Mouse (Mus musculus): ENCODE data around the gene Meis1.

Meis1 gene

DNA sequence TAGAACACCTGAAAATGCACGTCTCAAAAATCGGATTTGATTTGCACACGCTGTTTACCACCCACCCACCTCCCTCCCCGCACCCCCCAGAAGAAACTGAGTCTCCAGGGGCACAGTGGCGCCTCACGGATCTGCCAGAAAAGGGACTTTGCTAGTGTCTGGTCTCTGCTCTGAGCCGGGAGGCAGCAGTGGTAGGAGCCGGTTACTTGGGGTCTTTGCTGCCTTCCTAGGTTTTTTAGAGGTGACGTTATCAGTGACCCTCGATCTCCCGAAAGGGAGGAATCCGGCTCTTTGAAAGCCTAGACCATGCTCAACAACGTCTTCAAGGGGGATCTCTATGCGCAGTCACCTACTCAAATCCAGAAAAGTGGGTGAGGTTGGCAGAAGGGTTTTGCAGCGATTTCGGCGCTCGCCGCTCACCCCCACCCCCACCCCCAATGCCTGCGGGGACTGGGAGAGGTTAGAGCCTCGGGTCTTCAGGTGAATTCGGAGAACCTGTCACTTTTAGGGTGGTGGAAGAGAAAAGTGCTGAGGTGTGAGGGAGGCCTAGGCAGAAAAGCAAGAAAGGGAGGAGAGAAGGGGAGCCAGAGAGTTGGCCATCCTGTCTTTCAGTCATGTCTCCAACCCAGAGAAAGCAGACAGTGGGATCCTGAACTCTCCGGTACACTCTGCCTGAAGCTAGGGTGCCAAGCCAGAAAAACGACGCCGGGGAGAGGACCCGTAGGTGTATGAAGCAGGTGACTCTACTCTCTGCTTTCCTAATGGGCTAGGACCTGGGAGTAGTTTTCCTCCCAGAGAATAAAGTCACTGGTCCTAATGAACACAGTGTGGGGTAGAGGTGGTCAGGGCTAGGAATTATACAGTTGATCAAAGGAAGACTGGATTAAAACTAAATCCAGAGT, 143.5 kb downstream of the Meis1 start:
- peak in 1 of 2 experiments; percentile 50 for DNase-seq

DNA sequence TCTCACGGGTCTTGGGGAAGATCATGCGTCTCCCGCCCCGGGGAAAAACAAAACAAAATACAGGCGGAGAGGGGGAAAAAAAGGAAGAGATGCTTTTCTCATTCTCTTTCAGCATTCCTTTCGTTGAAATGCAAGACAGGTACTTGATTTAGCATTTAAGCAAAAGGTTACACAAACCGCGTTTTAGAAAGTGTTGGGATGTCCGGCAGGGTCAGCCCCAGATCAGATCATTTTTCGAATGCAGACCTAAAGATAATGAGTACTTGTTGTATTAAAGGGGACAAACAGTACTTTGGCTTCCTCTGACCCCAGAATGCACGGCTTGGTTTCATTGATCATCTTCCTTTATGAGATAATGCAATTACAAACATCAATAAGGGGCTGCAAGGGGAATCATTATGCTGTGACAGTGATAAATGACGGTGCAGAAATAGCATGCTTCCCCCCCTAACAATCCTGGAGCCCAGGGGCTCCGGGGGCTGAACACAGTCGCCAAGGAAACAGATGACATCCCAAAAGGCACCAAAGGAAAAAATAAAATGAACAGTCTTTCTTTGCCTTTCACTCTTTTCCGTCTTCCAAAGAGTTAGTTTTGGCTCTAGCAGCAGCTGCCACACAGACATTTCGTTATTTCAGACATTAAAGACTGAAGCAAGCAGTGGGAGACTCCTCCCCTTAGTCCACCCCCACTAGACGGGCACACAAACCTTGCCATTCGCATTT, 144.3 kb downstream of the Meis1 start:
- DNase-seq: peak in 1 of 2 experiments; percentile 58

DNA sequence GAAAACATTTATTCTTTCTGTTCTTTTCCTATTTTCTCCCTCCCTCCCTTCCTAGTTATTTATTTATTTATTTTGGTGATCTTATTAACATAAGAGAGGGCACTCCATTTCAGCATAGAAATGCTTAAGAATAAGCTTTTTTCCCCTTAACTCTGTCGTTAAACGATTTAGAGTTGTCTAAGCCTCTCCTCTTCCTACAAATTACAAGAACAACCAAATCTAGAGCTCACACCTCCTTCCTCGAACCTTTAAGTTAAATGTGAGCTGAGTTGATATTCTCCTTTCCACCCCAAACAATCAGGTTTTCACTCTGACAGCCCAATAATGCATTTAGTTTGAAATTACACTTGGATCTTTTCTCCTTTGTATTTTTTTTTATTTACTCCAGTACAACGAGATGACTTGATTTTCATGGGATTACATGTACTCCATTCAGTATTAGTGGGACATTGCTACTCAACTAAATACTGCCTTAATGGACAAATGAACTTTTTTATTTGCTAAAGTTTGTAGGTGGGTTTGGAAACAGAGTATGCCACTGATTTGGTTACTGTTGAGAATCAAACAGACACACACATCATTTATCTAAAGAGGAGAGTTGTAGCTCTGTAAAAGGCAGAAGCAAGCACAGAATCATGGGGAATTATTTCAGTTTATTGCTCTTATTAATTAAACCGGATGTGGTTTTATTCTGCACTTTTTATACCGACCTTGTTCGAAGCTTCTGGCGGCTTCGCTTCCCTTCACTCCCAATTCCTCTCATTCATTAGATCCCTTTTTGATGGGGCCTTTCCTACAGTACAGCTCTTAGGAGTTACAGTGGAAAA, 145.1 kb downstream of the Meis1 start:
- no peak for DNase-seq

DNA sequence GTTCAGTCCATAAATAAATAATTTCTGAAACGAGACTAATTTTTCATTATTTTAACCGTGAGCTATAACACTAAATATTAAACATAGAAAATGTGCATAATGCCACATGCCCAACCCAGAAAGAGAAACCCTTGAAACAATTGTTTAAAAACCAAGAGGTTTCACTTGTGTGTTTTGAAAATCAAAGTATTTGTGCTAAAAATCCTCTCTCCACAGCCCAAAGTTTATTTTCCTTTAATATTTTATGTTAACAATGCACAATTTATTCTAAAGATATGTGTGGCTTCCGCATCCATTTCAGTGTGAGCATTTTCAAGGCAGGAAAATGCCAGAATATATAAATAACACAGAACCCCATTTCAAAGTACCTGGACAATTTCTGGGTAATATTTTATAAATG, 146.0 kb downstream of the Meis1 start:
- DNase-seq: no peak

DNA sequence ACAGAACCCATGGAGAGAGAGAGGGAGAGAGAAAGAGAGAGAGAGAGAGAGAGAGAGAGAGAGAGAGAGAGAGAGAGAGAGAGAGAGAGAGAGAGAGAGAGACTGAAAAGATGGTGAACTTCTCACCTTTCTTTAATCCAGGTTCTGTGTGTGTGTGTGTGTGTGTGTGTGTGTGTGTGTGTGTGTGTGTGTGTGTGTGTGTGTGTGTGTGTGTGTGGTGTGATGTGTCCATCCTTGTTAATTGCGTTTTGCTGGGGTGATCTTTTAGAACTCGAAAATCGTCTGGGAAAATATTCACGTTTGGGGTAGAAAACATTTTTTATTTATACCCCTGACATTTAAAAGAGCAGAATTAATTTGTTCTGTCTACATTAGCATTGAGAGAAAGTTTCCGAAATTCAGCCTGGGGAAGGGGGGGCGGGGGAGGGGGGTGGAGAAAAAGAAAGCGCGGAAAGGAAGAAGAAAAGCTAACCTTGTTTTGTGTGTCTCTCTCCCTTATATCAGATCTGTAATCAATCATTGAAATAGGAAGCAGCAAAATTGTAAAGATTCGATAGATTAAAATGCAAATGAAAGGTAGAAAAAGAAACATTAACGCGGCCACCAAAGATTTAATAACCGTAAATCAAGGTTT, 146.6 kb downstream of the Meis1 start:
- DNase-seq: peak in 1 of 2 experiments; percentile 35

DNA sequence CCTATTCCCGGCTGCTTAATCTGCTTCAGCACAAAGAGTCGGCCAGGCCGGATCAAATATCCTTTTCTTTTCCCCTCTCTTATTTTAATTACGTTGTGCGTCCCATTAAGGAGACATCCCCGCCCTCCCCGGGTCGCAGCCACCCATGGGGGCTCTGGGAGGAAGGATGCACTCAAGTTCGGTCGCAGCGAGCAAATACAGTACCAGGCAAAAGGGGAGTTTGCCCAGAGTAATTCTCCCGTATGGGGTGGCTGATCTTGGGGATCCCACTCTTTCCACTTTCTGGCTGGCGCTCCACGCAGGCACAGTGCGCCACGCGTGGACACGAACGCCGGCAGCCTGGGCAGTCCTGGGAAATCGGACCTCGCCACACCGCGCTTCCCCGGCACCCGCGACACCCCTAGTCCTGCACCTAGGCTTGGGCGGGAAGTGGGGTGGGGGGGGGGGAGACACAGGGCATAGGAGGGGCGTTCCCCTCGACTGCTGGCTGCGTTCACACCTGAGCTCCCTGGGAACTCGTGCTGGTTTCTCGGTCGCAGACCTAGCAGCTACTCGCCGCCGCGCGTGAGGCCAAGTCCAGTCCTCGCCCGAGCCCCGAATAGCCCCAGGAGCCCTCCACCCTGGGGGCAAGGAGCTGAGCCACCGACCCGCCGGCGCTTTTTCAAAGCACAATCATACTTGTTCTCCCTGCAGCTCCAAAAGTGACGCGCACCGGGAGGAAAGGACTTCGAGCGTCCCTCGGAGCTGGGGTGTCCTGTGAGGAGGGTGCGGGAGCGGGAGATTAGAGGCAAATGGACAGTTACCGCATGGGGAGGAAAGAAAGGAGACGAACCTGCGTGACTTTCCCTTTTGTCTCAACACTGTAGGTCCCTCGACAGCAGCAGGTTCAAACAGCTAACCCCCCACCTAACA, 147.4 kb downstream of the Meis1 start:
- DNase-seq: peak; percentile 70 to 78

DNA sequence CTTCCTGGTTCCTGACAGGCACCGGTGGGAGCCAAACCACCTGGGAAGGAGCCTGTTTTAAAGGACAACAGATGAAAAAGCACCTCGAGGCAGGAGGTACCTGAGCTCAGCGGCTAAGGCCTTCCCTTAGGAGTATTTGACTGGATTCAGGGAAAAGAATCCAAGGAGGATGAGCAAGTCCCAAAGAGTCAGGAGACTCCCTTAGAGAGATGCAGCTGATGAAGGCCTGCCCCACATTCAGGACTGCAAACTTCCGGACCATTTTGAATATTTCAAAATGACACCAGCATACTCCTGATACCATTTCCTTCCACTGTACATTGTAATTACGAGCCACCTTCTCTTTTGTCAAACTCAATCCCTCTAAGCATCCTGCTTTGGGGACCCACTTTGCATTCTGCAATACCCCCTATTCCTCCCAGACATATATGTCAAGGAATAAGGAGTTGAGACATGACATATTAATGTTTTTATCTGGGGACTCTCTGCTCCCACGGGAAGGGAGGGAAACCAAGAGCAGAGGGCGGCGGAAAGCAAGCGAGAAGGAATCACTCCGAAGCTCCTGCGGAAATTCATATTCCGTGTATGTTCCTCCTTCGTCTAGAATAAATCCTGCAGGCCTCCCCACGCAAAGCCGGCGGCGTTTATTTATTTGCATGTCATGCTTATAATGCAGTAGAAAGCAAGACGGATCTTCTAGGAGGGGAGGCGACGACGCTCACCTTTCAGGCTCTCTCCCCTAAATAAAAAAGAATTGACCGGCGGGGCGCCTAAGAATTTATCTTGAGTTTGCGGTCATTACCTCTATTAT, 148.5 kb downstream of the Meis1 start:
- peak; percentile 37 to 64 for DNase-seq

DNA sequence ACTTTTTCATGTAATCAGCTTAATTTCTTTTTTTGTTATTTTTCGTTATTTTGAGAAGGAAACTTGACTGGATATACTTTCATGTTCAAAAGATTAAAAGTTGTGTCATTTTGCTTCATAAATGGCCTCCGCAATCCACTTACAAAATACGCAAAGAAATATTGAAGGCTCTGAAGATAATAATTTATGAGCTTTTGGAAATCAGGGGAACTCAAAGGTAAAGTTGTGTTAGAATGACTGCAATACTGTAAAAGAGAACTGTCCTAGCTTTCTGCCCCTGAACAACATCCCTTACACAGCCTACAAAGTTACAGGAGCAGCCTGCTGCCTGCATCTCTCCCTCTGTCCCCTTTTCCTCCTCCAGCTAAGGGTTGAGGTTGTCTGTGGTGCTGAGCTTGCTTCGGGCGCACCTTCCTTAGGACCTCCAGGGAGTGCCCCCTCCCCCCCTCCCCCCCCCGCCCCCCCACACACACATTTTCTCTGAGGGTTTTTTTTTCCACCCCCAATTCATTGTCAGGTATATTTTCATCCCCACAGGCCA, 149.3 kb downstream of the Meis1 start:
- no peak for DNase-seq

DNA sequence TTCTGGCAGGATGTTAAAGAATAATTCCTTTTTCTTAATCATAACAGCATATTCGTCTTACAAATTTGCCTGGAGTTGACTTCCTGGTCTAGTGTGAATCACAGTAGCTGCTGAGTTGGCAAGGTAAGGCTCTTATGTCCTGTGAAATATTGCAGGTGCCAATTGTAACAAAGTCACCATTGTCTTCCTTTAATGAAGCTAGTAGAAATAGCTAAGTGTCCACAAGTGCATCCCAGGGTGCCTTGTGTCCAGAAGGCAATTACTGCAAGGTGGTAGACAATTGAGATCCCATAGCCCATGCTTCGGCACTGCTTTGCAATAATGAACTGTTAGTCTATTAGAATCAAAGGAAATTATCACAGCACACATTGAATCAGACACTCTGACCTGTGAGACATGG, 151.1 kb downstream of the Meis1 start:
- peak in 1 of 2 experiments; percentile 44 for DNase-seq

DNA sequence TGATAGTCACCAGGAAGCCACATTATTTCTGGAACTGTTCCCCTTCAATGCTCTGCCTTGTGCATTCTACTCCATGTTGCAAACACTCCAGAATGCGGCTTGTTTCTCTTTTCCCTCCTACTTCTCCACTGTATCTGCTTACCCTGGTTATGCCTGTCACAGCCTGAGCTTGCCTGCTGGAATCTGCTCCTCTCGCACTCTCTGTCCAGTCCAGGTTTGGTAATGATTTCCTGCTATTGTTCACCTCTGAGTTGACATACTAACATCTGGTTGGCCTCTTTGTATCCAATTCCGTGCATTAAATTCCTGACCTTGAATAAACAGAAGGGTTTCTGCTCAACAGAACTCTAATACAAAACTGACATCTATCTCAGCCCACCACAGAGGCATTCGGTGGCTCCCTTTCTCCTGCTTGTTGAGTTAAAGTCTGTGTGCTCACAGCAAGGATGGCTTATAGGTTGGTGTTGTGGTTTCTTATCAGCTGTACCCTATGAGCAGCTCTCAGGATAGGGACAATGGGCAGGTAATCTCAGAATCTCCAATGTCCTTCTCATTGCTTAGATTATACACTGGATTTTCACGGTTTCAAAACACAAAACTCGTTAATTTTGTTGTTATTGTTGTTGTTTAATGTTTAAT, 152.5 kb downstream of the Meis1 start:
- no peak for DNase-seq

DNA sequence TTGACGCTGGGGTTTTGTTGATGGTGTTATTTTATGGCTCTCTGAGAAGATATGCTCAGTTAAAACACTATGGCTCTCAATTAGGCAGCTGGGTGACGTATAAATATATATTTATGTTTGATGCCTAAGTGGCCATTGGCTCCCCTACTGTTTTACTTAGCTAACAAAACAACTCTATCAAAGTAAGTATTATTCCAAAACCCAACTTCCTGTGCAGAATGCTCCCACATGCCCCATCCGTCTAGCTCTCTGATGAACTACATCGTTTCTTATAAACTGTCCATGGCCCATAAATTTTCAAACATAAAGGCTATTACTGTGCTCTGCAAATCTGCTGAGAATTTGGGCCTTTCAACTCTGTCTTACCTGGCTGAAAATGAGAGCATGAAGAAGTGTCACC, 168.0 kb downstream of the Meis1 start:
- DNase-seq: no peak

DNA sequence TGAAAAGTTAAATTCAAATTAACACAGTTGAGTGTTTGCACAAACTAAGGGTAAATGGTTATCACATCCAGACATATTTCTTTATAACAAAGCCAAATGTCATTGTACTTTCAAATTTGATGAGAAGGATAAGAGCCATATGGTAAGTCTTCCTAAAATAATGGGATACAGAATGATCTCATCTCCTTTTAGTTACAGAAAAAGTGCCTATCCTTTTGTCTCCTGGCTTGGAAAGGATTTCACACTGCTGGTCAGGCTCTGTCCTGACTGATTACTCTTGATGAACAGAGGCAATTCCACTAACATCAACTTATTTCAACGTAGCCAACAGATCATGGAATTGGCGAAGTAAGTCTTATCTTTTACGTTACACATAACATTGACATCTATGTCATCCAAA, 171.1 kb downstream of the Meis1 start:
- no peak for DNase-seq

DNA sequence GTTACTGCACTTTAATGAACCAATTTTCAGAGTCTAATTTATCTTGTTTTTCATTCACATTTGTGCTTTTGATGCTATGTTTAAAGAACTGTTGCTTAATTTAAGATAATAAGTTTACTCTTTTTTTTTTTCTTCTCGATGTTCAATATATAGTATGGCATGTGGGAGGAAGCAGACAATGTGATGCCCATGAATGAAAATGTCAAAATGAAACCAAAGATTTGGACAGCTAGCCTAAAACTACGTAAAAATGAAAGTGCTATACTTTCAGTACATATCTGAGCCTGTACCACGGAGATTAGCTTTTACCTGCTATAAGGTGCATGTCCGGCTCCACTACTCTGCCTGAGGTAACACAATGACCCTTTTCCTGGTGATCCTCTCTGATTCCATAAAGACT, 172.3 kb downstream of the Meis1 start:
- no peak for DNase-seq

DNA sequence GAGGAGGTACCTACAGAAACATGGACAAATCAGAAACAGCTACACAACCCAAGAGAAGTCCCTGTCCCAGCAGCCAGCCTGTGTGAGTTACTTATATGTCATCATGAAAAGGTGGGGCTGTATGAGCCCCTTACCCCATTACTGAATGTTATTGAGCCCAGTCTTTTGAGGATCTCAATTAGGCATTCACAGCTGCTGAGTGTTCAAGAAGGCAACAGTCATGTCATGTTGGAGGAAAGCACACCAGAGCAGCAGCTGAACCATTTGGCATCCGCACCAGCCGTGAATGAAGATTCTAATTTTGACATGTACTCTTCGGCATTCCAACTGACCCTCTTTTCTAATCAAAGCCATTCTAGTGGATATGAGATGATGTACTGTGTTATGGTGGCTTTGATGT, 172.9 kb downstream of the Meis1 start:
- peak in 1 of 2 experiments; percentile 21 for DNase-seq

DNA sequence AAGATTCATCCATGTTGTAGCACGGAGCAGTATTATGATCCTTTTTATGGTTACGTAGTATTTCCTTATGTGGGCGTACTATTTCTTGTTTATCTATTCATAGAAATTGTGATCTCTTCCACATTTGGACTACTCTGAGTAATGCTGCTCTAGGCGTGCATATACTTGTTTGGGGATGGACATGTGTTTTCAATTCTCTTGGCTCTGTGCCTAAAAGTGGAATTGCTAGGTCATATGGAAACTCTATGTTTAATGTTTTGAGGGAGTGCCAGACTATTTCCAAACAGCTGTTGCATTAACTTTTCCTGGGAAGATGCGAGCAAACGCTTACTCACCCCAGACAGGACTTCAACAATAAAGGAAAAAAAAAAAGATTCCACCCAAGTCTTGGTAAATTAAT, 173.3 kb downstream of the Meis1 start:
- DNase-seq: no peak

DNA sequence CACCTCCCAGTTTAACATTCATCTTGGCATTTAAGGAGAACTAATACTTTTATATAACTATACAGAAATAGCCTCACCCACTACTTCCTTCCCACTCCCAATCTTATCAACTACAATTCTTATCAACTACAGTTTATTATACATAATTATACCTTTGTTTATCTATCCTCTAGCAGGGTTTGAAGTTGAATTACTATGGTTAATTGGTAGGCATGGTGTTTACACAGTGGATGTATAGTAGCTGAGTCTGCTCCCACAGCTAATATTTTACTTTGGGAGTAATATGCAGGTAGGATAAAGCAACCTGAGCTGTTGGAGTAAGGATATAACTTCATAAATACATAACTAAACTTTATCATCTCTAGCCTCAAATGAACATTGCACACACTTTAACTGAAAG, 188.7 kb downstream of the Meis1 start:
- no peak for DNase-seq

Measured in cerebellum, adult 18-20 months (tissue).